Mouse (Mus musculus) lung, postnatal 0 days (tissue): Measurements from ENCODE around the gene Chmp5.

Experiments
- CTCF ChIP-seq: IDR thresholded peaks from 2 replicates; pipeline ENCODE4 v1.5.1; 2016; ENCODE audit warnings: antibody characterized with exemption, mild to moderate bottlenecking
- EP300 ChIP-seq: IDR thresholded peaks from 2 replicates; pipeline ENCODE4 v1.6.1; 2016; ENCODE audit warnings: antibody characterized with exemption, mild to moderate bottlenecking, control low read depth

GRCm38 (mm10) chr4:40976651-40977050 is 28.4 kb downstream of the Chmp5 start:
- TF ChIP-seq CTCF (no peak), EP300 (no peak)
